Mouse (Mus musculus) cortical plate, adult 2 months (tissue): ENCODE measurements around the gene Rnft1.

ENCODE experiments used
- CTCF ChIP-seq: fragments of 200-500 bp; IDR thresholded peaks from 2 replicates; pipeline ENCODE4 v1.5.1; 2011; ENCODE audit warnings: mild to moderate bottlenecking, control low read depth, low read length; ENCODE audit not compliant: insufficient read depth; ENCODE audit errors: extremely low read depth
- POLR2A ChIP-seq: fragments of 200-500 bp; IDR thresholded peaks from 2 replicates; pipeline ENCODE4 v1.6.1; 2011; ENCODE audit warnings: mild to moderate bottlenecking, low read length, control low read depth; ENCODE audit not compliant: insufficient read depth; ENCODE audit errors: extremely low read depth

GRCm38 (mm10) chr11:86484910-86485510 lies 553 bp downstream of the Rnft1 start:
- no peak for TF ChIP-seq POLR2A
- no peak for TF ChIP-seq CTCF
